Mouse (Mus musculus) frontal cortex, postnatal 14 days (tissue): ENCODE results near the gene Dstyk.

Experiments used
- DNase-seq, 2 experiments: peaks; one replicate each; pipeline ENCODE4 v3.0.0; 2022; ENCODE audit warnings: low spot score in 2 of 2

Dstyk gene

GRCm38 (mm10) chr1:132417319-132418251, at the start of gene Dstyk:
Gene Dstyk (plus strand): TSS chr1:132417555.
- peak; percentile 84 to 86 for DNase-seq

GRCm38 (mm10) chr1:132367692-132368506, 49.5 kb upstream of the Dstyk start:
- DNase-seq = peak; percentile 61 to 82

DNA sequence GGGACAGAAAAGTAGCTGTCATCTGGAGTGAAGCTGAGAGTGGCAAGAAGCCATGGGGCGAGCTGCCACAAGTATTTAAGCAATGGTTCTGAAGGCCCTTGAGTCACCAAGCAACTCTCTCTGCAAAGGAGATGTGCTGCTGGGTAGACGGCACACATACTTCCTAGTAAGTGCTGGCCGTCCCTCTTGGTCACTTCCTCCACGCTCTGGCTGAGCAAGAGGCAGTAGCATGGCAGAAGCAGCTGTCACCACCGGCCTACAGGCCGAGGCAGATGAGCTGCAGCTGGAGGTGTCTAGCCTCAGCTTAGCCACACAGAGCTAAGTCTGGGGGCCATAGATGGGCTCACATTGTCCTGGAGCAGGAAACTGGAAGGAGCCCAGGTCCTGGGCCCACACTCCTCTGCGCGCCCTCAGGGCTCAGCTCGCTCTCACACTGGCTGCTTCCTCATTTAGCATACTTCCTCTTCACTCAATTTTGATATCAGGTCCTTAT, 46.6 kb upstream of the Dstyk start:
- no peak for DNase-seq

DNA sequence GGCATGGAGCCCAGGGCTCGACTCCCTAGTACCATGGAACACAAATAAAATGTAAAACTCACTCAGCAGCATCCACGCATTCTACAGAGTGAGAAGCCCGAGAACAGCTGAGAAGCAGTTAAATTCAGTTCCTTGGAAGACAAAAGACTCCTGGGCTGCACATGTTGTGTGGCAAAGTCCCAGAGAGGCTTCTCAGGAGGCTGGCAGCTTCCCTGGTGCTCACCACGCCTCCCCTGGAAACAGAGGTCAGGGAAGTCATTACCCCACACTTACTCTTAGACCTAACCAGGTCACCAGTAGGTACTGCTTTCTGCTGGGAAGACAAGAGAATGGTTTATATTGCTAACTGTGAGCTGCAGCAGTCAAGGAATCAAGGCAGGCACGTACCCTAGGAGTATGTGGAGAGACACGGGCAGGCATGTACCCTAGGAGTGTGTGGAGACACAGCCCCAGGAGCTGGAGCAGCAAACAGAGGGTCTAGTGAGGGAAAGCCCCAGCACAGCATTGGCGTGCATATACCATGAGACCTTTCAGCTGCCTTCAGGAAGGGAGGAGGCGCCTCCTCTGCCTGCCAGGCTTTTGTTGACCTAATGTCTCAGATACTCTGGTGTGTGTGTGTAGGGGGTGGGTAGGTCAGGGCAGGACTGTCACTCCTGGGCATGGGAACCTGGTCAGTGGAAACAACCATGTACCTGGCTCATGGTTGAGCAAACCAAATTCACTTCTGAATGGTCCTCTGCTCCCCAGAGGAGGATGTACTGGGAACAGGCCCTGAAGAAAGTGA, 45.9 kb upstream of the Dstyk start:
- no peak for DNase-seq

- DNase-seq = no peak
These were observed 45.0 kb upstream of the Dstyk start for GRCm38 (mm10) chr1:132372354-132372753.

GRCm38 (mm10) chr1:132372896-132373534, 44.3 kb upstream of the Dstyk start:
- DNase-seq = no peak

DNA sequence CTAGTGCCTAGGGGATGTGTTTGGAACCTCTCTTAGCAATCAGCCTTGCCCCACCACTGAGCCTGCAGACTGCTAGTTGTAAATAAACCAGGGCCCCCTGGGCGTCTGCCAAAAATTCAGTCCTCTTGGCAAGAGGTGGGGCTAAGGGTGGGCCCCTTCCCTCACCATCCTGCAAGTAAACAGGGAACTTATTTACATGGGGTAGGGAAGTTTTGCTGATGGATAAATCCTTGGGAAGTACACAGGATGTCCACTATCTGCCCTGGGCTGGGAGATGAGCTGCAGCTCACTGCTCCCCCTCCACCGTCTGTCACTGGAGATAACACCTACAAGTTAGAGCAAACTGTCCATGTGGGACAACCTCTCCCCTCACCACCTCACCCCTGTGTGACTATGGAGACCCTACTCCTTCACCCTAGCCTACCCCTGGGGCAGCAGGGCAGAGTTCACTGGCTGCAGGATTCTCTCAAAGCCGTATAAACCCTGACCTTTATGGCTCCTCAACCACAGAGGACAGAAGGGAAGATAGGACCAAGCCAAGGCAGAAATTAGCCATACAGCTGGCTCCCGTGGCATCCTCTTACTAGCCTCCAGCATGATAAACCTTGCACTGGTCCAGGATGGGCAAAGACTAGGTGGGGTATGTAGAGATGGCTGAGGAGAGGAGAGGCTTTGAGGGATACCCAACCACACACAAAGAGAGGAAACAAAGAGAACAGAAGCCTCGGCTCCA, 43.0 kb upstream of the Dstyk start:
- DNase-seq = no peak

DNA sequence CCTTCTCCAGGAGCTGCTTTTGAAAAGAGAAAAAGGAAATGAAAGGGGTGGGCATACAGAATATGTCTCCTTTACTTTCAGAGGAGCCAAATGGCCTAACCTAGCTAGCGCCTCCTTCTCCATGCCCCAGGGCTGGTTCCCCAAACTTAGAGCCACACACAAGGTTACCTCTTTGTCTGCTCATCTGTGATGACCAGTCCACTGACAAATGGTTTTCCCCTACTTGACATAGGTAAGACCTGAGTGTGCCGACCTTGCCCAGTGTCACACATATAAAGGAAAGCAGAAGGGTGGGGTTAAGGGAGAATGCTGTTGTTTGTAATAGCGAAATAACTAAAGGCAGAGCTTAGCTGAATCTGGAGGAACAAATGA, 42.5 kb upstream of the Dstyk start:
- no peak for DNase-seq

DNA sequence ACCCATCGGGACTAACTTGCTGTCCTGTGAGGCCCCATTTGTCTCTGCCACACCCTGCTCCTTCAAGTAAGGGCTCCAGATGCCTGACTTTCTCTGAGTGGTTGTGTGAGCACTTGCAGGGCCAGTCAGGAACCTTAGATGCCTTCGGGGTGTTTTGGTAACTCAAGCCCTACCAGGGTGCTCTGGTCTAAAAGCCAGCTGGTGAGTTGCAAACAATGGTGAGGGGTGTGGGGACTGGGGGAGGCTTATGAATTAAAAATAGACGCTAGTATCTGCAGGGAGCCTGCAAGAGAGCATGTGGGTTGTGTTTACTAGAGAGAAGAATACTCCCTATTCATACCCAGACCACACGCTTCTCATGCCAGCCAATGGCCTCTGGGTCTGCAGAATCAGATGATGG, 42.1 kb upstream of the Dstyk start:
- DNase-seq = no peak

GRCm38 (mm10) chr1:132376211-132377054, 40.9 kb upstream of the Dstyk start:
- DNase-seq = no peak

- no peak for DNase-seq
These were observed 40.3 kb upstream of the Dstyk start for GRCm38 (mm10) chr1:132377055-132377365.

DNA sequence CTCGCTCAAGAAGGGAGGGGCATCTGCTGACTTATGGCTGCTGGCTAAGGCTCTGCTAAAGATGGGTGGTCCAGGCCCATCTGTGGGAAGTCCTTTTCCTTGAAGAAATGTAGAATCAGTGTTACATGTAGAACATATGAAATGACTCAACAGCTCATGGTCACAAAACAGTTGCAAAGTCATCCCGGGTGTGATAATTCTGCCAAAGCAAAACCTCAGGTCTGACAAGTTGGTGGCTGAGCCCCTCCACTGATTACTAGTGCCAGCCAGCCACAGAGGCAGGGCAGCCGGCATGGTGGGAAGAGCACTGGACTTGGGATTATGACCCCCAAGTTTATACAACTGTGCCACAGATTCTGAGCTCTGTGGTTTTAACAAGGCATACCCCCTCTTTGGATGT, 39.5 kb upstream of the Dstyk start:
- no peak for DNase-seq

GRCm38 (mm10) chr1:132380550-132381100, 36.7 kb upstream of the Dstyk start:
- DNase-seq = no peak

DNA sequence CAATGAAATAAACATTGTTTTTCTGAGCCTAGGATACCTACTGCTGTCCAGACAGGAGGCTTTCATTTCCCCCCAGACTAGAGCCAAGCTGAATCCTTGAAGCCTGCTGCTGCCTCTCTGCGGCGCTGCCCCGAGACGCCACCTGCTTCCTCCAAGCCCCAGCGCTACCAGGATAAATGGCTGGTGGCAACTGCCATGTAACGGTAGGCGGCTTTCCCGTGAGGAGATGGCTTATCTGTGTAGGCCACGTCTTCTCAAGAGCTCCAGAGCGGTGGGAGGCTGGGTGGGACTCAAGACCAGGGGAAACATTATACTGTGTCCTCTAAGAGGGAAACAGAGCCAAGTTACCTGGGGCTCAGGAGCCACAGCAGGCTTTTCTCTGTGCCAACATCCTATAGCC, 35.4 kb upstream of the Dstyk start:
- no peak for DNase-seq

DNA sequence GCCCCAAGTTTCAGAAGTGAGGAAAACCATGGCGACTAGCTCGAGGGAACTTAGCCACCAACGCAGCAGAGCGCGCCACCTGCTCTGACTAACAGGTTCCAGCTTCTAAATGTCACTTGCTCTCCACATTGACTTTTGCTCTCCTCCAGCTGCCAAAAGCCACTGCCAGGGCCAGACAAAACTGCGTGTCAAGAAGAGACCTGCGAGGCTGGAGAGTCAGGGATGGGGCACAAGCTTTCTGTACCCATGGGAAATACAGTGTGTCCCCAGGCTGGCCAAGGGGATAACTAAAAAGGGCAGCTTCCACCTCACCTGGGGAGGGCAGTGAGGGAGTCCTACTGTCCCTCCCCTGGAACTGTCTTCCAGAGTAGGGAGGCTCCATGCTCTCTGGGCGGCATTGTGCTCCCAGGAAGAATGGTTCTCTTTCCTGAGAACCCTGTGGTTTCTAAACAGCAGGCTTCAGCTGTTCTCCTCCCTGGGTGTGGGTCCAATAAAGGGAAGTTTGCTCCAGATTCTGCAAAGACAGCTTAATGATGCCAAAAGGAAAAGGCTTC, 33.3 kb upstream of the Dstyk start:
- DNase-seq = no peak

DNA sequence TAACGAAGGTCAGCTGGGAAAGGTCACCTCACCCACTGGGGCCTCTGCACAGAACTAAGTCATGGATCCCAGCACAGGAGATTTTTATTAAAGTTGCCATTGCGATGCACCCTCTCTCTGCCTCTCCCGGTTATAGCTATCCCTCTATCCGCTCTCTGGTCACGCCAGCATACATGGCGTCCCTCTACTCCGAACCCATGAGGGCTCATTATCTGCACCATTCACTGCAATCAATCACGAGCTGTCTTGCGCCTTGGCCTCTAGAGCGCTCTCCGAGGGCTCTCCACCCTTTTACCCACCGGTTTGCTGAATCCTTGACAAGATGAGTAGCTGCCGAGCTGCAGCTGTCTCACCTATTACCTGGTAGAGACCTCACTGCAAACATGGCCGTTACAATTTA, 32.1 kb upstream of the Dstyk start:
- DNase-seq = no peak

DNA sequence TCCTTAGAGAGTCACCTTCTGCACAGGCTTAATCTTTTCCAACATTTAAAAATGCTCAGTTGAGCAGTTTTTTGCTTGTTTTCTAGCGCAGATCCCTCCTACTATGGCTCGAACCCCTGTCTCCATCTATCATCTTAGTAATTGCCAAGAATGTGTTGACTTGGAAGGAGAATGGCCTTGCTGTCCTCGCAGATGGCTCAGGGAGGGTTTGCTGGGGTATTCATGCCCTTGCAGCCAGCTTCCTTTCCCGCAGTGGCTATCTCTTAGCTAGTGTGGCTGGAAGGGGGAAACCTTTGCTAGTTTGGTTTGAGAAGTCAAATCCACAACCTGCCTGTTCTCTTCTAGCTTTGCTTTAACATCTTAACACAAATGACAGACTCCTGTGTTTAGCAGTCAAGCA, 31.6 kb upstream of the Dstyk start:
- DNase-seq = no peak

DNA sequence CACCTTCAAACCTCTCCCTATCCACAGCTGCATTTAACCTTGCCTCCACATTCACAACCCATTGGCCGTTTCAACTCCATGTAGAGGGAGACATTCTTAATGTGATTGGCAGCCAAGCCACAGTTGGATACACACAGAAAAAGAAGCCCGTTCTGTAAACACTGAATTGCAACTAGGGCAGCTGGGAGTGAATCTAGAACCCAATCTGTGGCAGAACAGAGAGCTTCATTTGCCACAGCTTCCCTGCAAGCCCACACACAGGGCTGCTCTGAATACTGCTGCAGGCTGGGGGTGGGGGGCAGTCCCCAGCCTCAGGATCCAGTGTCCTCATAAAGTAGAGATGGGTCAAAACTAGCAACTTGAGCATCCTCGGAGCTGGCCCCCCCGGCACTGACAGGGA, 31.1 kb upstream of the Dstyk start:
- no peak for DNase-seq

DNA sequence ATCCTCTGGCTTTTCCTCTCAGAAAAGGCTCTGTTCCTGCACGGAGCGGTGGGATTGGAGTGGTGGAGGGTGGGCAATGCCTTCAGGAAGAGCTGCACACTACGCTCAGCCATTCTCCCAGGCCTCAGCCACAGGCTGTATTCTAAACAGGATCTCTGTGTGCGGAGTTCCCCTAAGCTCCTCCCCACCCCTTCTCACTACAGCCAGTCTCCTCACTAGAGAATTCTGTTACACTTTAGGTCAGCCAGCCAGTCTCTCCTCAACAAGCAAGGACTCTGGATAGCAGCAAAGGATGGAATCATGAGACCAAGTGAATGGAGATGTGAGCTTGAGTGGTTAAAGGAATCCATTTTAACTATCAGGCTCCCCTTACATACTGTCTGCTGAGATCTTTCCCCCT, 29.4 kb upstream of the Dstyk start:
- no peak for DNase-seq
